Mouse (Mus musculus): Measurements from ENCODE around the gene Brsk2. TPM values are rescaled to one million over a fixed set of nuclear protein-coding genes. Genes with fewer than 3 reads are reported as not detected.

The Brsk2 gene
- polyA plus RNA-seq, 1 experiment from 2014 or later = 0.22 TPM

DNA sequence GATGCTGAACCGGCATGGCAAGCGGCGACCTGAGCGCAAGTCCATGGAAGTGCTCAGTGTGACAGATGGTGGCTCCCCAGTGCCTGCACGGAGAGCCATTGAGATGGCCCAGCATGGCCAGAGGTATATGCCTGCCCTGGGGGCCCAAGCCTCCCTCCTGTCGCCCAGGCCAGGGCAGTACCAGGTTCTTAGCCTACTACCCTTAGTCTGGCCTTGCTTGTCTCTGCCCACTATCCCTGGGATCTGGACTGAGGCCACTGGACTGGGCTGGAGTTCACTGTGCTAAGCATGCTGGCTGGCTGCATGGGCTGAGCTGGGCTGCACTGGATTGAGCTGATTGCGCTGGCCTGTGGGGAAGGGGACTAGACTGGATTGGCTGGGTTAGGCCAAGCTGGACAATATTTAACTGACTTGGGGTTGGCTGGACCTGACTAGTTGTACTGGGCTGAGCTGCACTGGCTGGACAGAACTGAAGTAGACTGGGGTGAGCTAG lies 38.8 kb downstream of the Brsk2 start:
- Histone ChIP-seq H3K36me3 (replicated peaks) (no peaks in the 10 kb centered on the region), H3K4me3 (replicated peaks) (no peak overlapping the region), H3K27ac (replicated peaks) (no peak overlapping the region), H3K9ac (no peak overlapping the region), H3K4me2 (no peak overlapping the region), H3K4me1 (replicated peaks) (no peaks in the 10 kb centered on the region), H3K27me3 (no peaks in the 10 kb centered on the region), H3K9me3 (replicated peaks) (no peaks in the 10 kb centered on the region)
- ATAC-seq (ENCODE audit: insufficient read depth) = peak; percentile 52; the same call in 1 of the 2 replicates
- 70% methylated on average over 7 of the region's 7 CpGs for WGBS (ENCODE audit: insufficient replicate concordance)

GRCm38 (mm10) chr7:141991183-141991582 lies 41.6 kb downstream of the Brsk2 start:
- Histone ChIP-seq H3K4me1 (replicated peaks) (no peaks in the 10 kb centered on the region), H3K9ac (no peak overlapping the region), H3K4me3 (replicated peaks) (no peak overlapping the region), H3K36me3 (replicated peaks) (no peaks in the 10 kb centered on the region), H3K27ac (replicated peaks) (no peak overlapping the region), H3K27me3 (no peaks in the 10 kb centered on the region), H3K9me3 (replicated peaks) (no peaks in the 10 kb centered on the region), H3K4me2 (no peak overlapping the region)
- WGBS (ENCODE audit: insufficient replicate concordance) = 57% methylated on average over 2 of the region's 2 CpGs
- no peak for ATAC-seq (ENCODE audit: insufficient read depth)

DNA sequence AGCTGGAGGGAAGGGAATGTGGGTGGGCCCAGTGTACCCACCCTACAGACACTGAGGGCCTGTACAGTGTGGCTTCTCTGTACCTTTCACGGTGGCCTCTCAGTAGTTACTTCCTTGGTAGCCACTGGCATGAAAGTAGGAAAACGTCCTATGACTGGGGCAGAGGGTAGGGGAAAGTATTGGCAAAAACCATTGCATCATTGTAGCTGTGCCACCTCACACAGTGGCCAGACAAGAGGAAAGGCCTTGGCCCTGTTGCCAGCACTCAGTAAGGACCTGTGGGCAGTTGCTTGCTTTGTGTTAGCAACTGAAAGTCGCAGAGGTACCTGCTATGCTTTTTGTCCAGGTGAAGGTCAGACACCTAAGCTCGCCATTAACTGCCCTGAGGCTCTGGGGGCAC lies 44.6 kb downstream of the Brsk2 start:
- Histone ChIP-seq H3K4me1 (replicated peaks) (no peaks in the 10 kb centered on the region), H3K36me3 (replicated peaks) (no peaks in the 10 kb centered on the region), H3K9ac (no peak overlapping the region), H3K4me3 (replicated peaks) (no peak overlapping the region), H3K9me3 (replicated peaks) (no peaks in the 10 kb centered on the region), H3K27ac (replicated peaks) (no peak overlapping the region), H3K4me2 (no peak overlapping the region), H3K27me3 (no peaks in the 10 kb centered on the region)
- WGBS (ENCODE audit: insufficient replicate concordance) = 58% methylated on average over 4 of the region's 4 CpGs
- no peak for ATAC-seq (ENCODE audit: insufficient read depth)

DNA sequence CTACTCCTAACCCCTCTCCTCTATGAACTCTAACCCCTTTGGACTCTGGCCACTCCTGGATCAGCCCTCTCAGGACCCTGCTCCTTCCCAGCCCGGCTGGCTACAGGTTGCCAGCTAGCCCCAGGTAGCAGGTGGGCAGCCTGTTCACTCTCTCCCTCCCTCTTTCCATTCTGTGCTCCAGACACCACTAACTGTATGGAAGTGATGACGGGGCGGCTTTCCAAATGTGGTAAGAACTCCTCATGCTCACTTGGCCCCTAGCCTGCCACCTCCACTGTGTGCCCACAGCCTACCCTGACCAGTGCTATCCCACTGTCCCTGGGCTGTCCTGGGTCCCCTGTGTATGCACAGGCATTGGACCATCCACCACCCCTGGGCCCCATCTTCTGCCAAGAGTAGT lies 51.1 kb downstream of the Brsk2 start:
- WGBS (ENCODE audit: insufficient replicate concordance) = 85% methylated on average over 3 of the region's 3 CpGs
- no peak overlapping the region for H3K9ac ChIP-seq
- ATAC-seq (ENCODE audit: insufficient read depth) = no peak
- H3K4me2 ChIP-seq = no peak overlapping the region
- H3K27ac ChIP-seq (replicated peaks) = no peak overlapping the region
- no peaks in the 10 kb centered on the region for H3K9me3 ChIP-seq (replicated peaks)
- no peaks in the 10 kb centered on the region for H3K4me1 ChIP-seq (replicated peaks)
- H3K36me3 ChIP-seq (replicated peaks) = no peaks in the 10 kb centered on the region
- H3K27me3 ChIP-seq = no peaks in the 10 kb centered on the region
- no peak overlapping the region for H3K4me3 ChIP-seq (replicated peaks)

DNA sequence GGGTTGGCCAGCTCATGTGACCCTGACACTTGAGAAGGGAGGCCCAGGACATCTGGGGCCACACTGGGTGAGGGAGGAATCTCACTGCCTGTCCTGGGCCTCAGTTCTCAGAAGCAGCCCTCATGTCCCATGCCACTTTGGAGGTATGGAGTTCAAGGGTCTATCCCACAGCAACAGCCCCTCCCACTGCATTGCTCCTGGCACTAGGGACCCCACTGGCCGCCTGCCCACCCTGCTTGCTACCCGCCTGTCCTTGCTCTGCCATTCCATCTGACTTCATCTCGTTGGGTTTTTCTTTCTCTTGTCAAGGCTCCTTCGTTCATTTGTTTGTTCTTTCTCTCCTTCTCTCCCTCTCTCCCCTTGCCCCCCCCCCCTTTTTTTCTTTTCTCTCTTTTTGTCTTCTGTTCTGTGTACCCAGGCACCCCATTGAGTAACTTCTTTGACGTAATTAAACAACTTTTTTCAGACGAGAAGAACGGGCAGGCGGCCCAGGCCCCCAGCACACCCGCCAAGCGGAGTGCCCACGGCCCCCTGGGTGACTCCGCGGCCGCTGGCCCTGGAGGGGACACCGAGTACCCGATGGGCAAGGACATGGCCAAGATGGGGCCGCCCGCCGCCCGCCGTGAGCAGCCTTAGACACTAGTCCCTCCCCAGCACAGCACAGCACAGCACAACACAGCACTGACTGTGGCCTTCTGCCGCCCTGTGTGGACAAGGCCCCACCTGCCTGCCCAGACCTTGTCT lies 52.2 kb downstream of the Brsk2 start:
- Histone ChIP-seq H3K9ac (no peak overlapping the region), H3K27me3 (no peaks in the 10 kb centered on the region), H3K4me1 (replicated peaks) (no peaks in the 10 kb centered on the region), H3K9me3 (replicated peaks) (no peaks in the 10 kb centered on the region), H3K4me2 (no peak overlapping the region), H3K27ac (replicated peaks) (no peak overlapping the region), H3K4me3 (replicated peaks) (no peak overlapping the region), H3K36me3 (replicated peaks) (no peaks in the 10 kb centered on the region; the same call in none of the 2 replicates)
- no peak for ATAC-seq (ENCODE audit: insufficient read depth)
- whole genome bisulfite sequencing (ENCODE audit: insufficient replicate concordance) = 83% methylated on average over 22 of the region's 22 CpGs

- ATAC-seq (ENCODE audit: insufficient read depth) = 0 out of 2 replicates have a peak, but pooled peaks have one; percentile 25
- Histone ChIP-seq H3K4me3 (replicated peaks) (no peak overlapping the region), H3K9me3 (replicated peaks) (no peaks in the 10 kb centered on the region), H3K27me3 (no peaks in the 10 kb centered on the region), H3K27ac (replicated peaks) (no peak overlapping the region), H3K36me3 (replicated peaks) (peaks cover 49% of the 10 kb centered on the region), H3K4me1 (replicated peaks) (peaks cover 24% of the 10 kb centered on the region), H3K9ac (no peak overlapping the region), H3K4me2 (no peak overlapping the region)
- 54% methylated on average over 1 of the region's 1 CpGs for WGBS (ENCODE audit: insufficient replicate concordance)
Measured at GRCm38 (mm10) chr7:142016562-142016961, 67.0 kb downstream of the Brsk2 start.

DNA sequence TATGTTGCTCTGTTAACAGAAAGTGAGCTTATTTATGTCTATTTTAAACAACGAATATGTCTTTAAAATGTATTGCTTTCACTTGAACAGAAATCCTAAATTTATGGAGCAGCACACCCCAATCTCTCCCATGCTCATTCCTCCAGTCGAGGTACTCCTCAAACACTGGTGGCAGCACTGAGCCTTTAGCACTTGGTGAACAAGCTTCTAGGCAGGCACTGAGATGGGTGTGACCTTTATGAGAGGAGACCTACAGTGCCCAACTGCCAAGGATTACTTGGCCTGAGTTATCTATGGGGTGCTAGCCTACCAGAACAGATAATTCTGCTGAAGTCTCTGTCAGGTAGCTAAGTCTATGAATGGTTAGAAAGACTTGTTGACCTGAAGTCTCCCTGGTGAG lies 70.1 kb downstream of the Brsk2 start:
- 41% methylated on average over 2 of the region's 2 CpGs for WGBS (ENCODE audit: insufficient replicate concordance)
- no peak overlapping the region for H3K4me2 ChIP-seq
- peaks cover 36% of the 10 kb centered on the region for H3K4me1 ChIP-seq (replicated peaks)
- peaks cover 23% of the 10 kb centered on the region for H3K36me3 ChIP-seq (replicated peaks)
- no peak overlapping the region for H3K4me3 ChIP-seq (replicated peaks)
- H3K27ac ChIP-seq (replicated peaks) = no peak overlapping the region
- H3K9ac ChIP-seq = no peak overlapping the region
- ATAC-seq (ENCODE audit: insufficient read depth) = peak; percentile 42; the same call in 1 of the 2 replicates
- no peaks in the 10 kb centered on the region for H3K9me3 ChIP-seq (replicated peaks)
- H3K27me3 ChIP-seq = no peaks in the 10 kb centered on the region

- Histone ChIP-seq H3K27me3 (no peaks in the 10 kb centered on the region), H3K4me2 (no peak overlapping the region), H3K4me3 (replicated peaks) (no peak overlapping the region), H3K36me3 (replicated peaks) (peaks cover 13% of the 10 kb centered on the region), H3K27ac (replicated peaks) (no peak overlapping the region), H3K4me1 (replicated peaks) (peaks cover 45% of the 10 kb centered on the region), H3K9ac (no peak overlapping the region), H3K9me3 (replicated peaks) (no peaks in the 10 kb centered on the region)
- no peak for ATAC-seq (ENCODE audit: insufficient read depth)
- WGBS (ENCODE audit: insufficient replicate concordance) = 56% methylated on average over 3 of the region's 3 CpGs
Measured at GRCm38 (mm10) chr7:142020827-142021226, 71.3 kb downstream of the Brsk2 start.

DNA sequence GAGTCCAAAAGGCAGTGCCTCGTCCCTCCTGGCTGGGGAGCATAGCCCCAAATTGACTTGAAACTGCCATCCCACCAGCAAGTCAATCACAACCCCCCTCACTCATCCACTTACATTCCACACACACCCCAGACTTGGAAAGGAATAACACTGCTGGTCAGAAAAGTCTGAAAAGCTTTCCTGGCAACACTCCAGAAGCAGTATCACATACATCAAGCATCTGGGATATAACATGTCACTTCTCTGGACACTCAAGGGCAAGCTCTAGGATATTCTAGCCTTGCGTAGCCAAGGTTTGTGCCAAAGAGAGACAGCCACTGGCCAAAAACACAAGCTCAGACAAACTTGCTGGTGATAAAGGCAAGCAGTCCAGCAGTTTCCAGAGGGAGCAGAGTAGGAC lies 75.6 kb downstream of the Brsk2 start:
- Histone ChIP-seq H3K9ac (peak overlapping the region; percentile 19; the same call in 1 of the 2 replicates), H3K4me1 (replicated peaks) (peaks cover 49% of the 10 kb centered on the region), H3K4me2 (peak overlapping the region; percentile 49; the same call in 1 of the 2 replicates), H3K4me3 (replicated peaks) (peak overlapping the region; percentile 39), H3K27me3 (no peaks in the 10 kb centered on the region), H3K36me3 (replicated peaks) (peaks cover 3% of the 10 kb centered on the region; the same call in 1 of the 2 replicates), H3K27ac (replicated peaks) (peak overlapping the region; percentile 76), H3K9me3 (replicated peaks) (no peaks in the 10 kb centered on the region)
- ATAC-seq (ENCODE audit: insufficient read depth) = no peak
- WGBS (ENCODE audit: insufficient replicate concordance) = 89% methylated on average over 2 of the region's 2 CpGs

GRCm38 (mm10) chr7:142025926-142026325 lies 76.4 kb downstream of the Brsk2 start:
- H3K4me1 ChIP-seq (replicated peaks) = peaks cover 42% of the 10 kb centered on the region
- no peaks in the 10 kb centered on the region for H3K27me3 ChIP-seq
- H3K27ac ChIP-seq (replicated peaks) = peak overlapping the region; percentile 76
- peak overlapping the region; percentile 49 for H3K4me2 ChIP-seq
- no peaks in the 10 kb centered on the region for H3K9me3 ChIP-seq (replicated peaks)
- peak; percentile 93 for ATAC-seq (ENCODE audit: insufficient read depth)
- H3K4me3 ChIP-seq (replicated peaks) = peak overlapping the region; percentile 39
- peak overlapping the region; percentile 35; the same call in 1 of the 2 replicates for H3K9ac ChIP-seq
- peaks cover 3% of the 10 kb centered on the region; the same call in 1 of the 2 replicates for H3K36me3 ChIP-seq (replicated peaks)
- WGBS (ENCODE audit: insufficient replicate concordance) = 77% methylated on average over 4 of the region's 4 CpGs

GRCm38 (mm10) chr7:142030073-142030472 lies 80.5 kb downstream of the Brsk2 start:
- peaks cover 30% of the 10 kb centered on the region for H3K4me1 ChIP-seq (replicated peaks)
- no peak overlapping the region for H3K4me2 ChIP-seq
- no peaks in the 10 kb centered on the region for H3K27me3 ChIP-seq
- H3K4me3 ChIP-seq (replicated peaks) = no peak overlapping the region
- no peaks in the 10 kb centered on the region for H3K9me3 ChIP-seq (replicated peaks)
- no peak for ATAC-seq (ENCODE audit: insufficient read depth)
- H3K36me3 ChIP-seq (replicated peaks) = no peaks in the 10 kb centered on the region
- no peak overlapping the region for H3K27ac ChIP-seq (replicated peaks)
- no peak overlapping the region for H3K9ac ChIP-seq
